Mouse (Mus musculus): Measurements from ENCODE around the gene D5Ertd579e.

- TF ChIP-seq POLR2A (IDR thresholded peaks at IDR 0.05; ENCODE audit: borderline replicate concordance, control insufficient read depth, low read depth, low read length), result no peak
- no peak for TF ChIP-seq CTCF (IDR thresholded peaks at IDR 0.05; ENCODE audit: control insufficient read depth, insufficient read depth, low read length)
Measured at GRCm38 (mm10) chr5:36729086-36729473, 33.3 kb upstream of the D5Ertd579e start.

Data from bone marrow, adult 2 months (tissue).